Mouse (Mus musculus): ENCODE results near the gene Calu. TPM values are rescaled to one million over a fixed set of nuclear protein-coding genes. Genes with fewer than 3 reads are reported as not detected.
"Not testable (repeated sequence)": the region's sequence is repeated elsewhere in the genome, so short reads cannot be mapped to it uniquely, and the experiment has no call there.

Calu gene
- polyA plus RNA-seq, 1 experiment from 2014 or later, result 575 TPM

DNA sequence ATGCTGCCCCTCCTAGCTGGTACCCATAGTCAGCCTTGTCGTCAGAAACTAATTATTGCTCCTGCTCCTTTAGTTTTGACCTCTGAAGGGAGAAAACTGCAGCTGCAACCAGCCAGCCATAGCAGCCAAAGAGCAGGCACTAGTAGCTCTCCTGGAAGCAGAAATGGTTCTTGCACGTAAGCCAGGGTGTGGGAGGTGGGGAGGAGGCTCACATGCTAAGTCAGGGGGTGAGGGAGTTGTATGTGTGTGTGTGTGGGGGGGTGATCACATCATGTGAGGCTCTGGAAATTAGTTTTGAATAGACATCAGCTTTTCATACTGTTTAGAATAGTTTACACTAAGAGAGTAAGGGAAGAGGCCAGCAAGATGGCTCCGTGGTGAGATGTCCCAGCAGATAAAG lies 29.9 kb upstream of the Calu start:
- DNase-seq (ENCODE audit: low spot score) (no peak), ATAC-seq (ENCODE audit: low read depth) (no peak)
- no peaks in the 10 kb centered on the region for H3K9me3 ChIP-seq (ENCODE audit: control insufficient read depth, low read length)
- H3K4me2 ChIP-seq (ENCODE audit: low read depth, low read length), result no peak overlapping the region
- no peak overlapping the region for H3K27ac ChIP-seq (replicated peaks; ENCODE audit: low read depth, low read length)
- H3K36me3 ChIP-seq (ENCODE audit: control insufficient read depth, insufficient read depth, low read length), result no peaks in the 10 kb centered on the region
- 60% methylated on average over 3 of the region's 3 CpGs for whole genome bisulfite sequencing
- no peaks in the 10 kb centered on the region for H3K27me3 ChIP-seq (replicated peaks; ENCODE audit: control insufficient read depth, insufficient read depth, low read length)
- H3K9ac ChIP-seq (ENCODE audit: low read depth, low read length), result no peak overlapping the region
- H3K4me1 ChIP-seq (ENCODE audit: control insufficient read depth, insufficient read depth, low read length), result no peaks in the 10 kb centered on the region
- no peak overlapping the region for H3K4me3 ChIP-seq (ENCODE audit: low read depth, low read length)

DNA sequence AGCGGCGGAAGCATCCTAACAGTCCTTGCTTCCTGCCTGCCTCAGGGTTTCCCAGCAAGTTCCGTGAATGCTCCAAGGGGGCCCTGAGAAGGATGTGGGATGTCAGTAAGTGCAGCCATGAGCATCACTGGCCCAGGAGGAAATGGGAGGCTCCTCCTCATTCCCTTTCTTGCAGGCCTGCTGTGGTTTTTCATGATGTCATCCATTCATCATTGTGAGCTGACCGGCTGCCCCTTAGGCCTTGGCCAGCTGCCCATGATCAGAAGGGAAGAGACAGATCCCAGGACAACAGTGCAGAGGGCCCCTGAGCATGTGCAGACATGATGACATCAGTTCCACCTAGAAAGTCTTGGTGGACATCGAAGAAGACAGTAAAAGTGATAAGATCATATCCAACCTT lies 29.0 kb upstream of the Calu start, which contains the start of gene Fam71f1:
TSS of gene Fam71f1 (plus strand) at position 262 of the 400 bp plus-strand sequence.
- H3K36me3 ChIP-seq (ENCODE audit: control insufficient read depth, insufficient read depth, low read length), result no peaks in the 10 kb centered on the region
- H3K4me3 ChIP-seq (ENCODE audit: low read depth, low read length), result no peak within 1 kb of the TSS
- DNase-seq (ENCODE audit: low spot score) (peak; percentile 58), ATAC-seq (ENCODE audit: low read depth) (0 out of 2 replicates have a peak, but pooled peaks have one; percentile 22)
- no peak within 1 kb of the TSS for H3K27ac ChIP-seq (replicated peaks; ENCODE audit: low read depth, low read length)
- H3K4me1 ChIP-seq (ENCODE audit: control insufficient read depth, insufficient read depth, low read length), result no peaks in the 10 kb centered on the region
- H3K27me3 ChIP-seq (replicated peaks; ENCODE audit: control insufficient read depth, insufficient read depth, low read length), result no peaks in the 10 kb centered on the region
- no peak within 1 kb of the TSS for H3K4me2 ChIP-seq (ENCODE audit: low read depth, low read length)
- no peaks in the 10 kb centered on the region for H3K9me3 ChIP-seq (ENCODE audit: control insufficient read depth, low read length)
- WGBS, result 62% methylated on average over 4 of the region's 5 CpGs
- H3K9ac ChIP-seq (ENCODE audit: low read depth, low read length), result no peak within 1 kb of the TSS

DNA sequence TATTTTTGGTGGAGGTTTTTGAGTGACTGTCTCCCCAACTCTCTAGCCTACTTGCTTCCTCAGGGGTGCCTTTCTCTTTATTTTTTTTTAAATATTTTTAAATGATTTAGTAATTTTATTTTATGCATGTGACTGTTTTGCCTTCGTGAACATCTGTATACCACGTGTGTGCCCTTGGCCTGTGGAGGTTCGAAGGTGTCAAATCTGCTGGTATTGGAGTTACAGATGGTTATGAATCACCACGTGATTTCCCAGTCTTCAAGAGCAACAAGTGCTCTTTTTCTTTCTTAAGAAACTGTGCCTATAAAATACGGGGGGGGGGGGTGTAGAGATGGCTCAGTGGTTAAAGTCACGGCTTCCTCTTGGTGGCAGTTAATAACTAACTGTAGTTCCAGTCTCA lies 26.3 kb upstream of the Calu start:
- Histone ChIP-seq H3K4me1 (ENCODE audit: control insufficient read depth, insufficient read depth, low read length) (no peaks in the 10 kb centered on the region), H3K9ac (ENCODE audit: low read depth, low read length) (no peak overlapping the region), H3K4me2 (ENCODE audit: low read depth, low read length) (no peak overlapping the region), H3K9me3 (ENCODE audit: control insufficient read depth, low read length) (no peaks in the 10 kb centered on the region), H3K27ac (replicated peaks; ENCODE audit: low read depth, low read length) (no peak overlapping the region), H3K36me3 (ENCODE audit: control insufficient read depth, insufficient read depth, low read length) (no peaks in the 10 kb centered on the region), H3K27me3 (replicated peaks; ENCODE audit: control insufficient read depth, insufficient read depth, low read length) (no peaks in the 10 kb centered on the region), H3K4me3 (ENCODE audit: low read depth, low read length) (no peak overlapping the region)
- DNase-seq (ENCODE audit: low spot score) (no peak), ATAC-seq (ENCODE audit: low read depth) (no peak)
- 59% methylated on average over 6 of the region's 6 CpGs for WGBS

DNA sequence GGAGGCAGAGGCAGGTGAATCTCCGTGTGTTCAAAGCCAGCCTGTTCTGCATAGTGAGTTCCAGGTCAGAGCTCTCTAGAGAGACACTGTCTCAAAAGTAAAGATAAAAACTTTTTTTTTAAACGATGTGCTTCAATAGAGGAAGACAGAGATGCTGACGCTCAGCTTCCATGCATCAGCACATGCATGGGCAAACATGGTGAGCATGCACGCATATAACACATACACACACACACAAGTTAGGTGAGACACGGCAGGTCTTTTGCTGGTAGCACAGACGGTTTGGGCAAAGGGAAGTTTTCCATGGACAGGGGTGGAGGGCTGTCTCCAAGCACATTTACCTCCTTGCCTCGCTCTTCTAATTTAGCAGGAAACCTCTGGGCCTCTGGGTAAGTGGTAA lies 25.7 kb upstream of the Calu start:
- Histone ChIP-seq H3K27ac (replicated peaks; ENCODE audit: low read depth, low read length) (no peak overlapping the region), H3K9ac (ENCODE audit: low read depth, low read length) (no peak overlapping the region), H3K27me3 (replicated peaks; ENCODE audit: control insufficient read depth, insufficient read depth, low read length) (no peaks in the 10 kb centered on the region), H3K36me3 (ENCODE audit: control insufficient read depth, insufficient read depth, low read length) (no peaks in the 10 kb centered on the region), H3K4me2 (ENCODE audit: low read depth, low read length) (no peak overlapping the region), H3K9me3 (ENCODE audit: control insufficient read depth, low read length) (no peaks in the 10 kb centered on the region), H3K4me3 (ENCODE audit: low read depth, low read length) (no peak overlapping the region), H3K4me1 (ENCODE audit: control insufficient read depth, insufficient read depth, low read length) (no peaks in the 10 kb centered on the region)
- WGBS, result 87% methylated on average over 7 of the region's 7 CpGs
- ATAC-seq (ENCODE audit: low read depth) (no peak), DNase-seq (ENCODE audit: low spot score) (no peak)

DNA sequence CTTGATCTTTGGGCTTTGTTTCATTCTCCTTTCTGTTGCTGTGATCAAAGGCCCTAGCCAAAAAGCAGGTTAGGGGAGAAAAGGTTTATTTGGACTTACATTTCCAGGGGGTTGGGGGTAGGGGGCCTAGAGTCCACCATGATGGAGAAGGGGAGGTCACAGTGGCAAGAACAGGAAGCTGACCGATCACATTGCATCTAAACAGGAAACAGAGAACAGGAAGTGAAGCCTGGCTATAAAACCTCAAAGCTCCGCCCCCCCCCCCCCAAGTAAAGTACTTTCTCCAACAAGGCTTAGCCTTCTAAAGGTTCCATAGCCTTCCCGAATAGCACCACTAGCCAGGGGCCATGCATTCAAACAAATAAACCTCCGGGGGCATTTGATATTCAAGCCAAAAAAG lies 25.1 kb upstream of the Calu start:
- Histone ChIP-seq H3K27ac (replicated peaks; ENCODE audit: low read depth, low read length) (no peak overlapping the region), H3K9me3 (ENCODE audit: control insufficient read depth, low read length) (no peaks in the 10 kb centered on the region), H3K9ac (ENCODE audit: low read depth, low read length) (no peak overlapping the region), H3K4me2 (ENCODE audit: low read depth, low read length) (no peak overlapping the region), H3K27me3 (replicated peaks; ENCODE audit: control insufficient read depth, insufficient read depth, low read length) (no peaks in the 10 kb centered on the region), H3K36me3 (ENCODE audit: control insufficient read depth, insufficient read depth, low read length) (no peaks in the 10 kb centered on the region), H3K4me1 (ENCODE audit: control insufficient read depth, insufficient read depth, low read length) (no peaks in the 10 kb centered on the region), H3K4me3 (ENCODE audit: low read depth, low read length) (no peak overlapping the region)
- DNase-seq (ENCODE audit: low spot score), result no peak
- 73% methylated on average over 4 of the region's 4 CpGs for WGBS
- ATAC-seq (ENCODE audit: low read depth), result no peak

DNA sequence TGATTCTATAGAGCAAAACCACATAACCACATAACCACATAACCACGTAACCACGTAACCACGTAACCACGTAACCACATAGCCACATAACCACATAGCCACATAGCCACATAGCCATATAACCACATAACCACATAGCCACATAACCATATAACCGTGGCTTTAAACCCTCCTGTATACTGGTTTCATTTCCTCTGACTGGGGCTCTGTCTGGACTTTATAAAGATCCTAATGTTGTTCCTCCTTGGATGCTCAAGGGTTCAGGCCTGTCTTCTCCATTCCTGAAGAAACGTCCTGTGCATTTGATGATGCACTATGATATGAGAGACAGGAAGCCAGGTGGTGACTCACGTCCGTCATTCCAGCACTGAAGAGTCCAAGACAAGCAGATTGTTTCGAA lies 20.9 kb upstream of the Calu start:
- Histone ChIP-seq H3K9me3 (ENCODE audit: control insufficient read depth, low read length) (no peaks in the 10 kb centered on the region), H3K27me3 (replicated peaks; ENCODE audit: control insufficient read depth, insufficient read depth, low read length) (no peaks in the 10 kb centered on the region), H3K4me2 (ENCODE audit: low read depth, low read length) (no peak overlapping the region), H3K4me1 (ENCODE audit: control insufficient read depth, insufficient read depth, low read length) (no peaks in the 10 kb centered on the region), H3K27ac (replicated peaks; ENCODE audit: low read depth, low read length) (no peak overlapping the region), H3K9ac (ENCODE audit: low read depth, low read length) (no peak overlapping the region), H3K4me3 (ENCODE audit: low read depth, low read length) (no peak overlapping the region), H3K36me3 (ENCODE audit: control insufficient read depth, insufficient read depth, low read length) (no peaks in the 10 kb centered on the region)
- no peak for DNase-seq (ENCODE audit: low spot score)
- no peak for ATAC-seq (ENCODE audit: low read depth)
- WGBS, result 81% methylated on average over 9 of the region's 9 CpGs

DNA sequence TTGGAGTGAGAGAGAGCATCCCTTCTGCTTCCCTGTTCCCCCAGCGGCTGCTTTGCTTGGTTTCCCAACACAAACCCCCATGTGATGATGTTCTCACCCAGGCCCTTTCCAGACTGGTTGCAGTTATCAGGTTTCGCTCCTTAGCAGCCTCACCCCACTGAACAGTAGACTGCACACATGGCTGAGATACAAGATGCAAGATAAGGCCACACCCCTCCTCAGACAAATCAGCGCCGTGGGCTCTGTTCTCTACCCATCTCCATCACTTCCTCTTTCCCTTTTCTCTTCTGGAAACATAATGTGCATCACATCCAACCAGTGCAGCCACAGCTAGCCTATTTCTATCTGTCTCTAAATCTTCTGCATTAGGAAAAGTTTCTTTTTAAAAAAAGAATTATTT lies 18.4 kb upstream of the Calu start:
- Histone ChIP-seq H3K4me1 (ENCODE audit: control insufficient read depth, insufficient read depth, low read length) (no peaks in the 10 kb centered on the region), H3K27ac (replicated peaks; ENCODE audit: low read depth, low read length) (no peak overlapping the region), H3K36me3 (ENCODE audit: control insufficient read depth, insufficient read depth, low read length) (no peaks in the 10 kb centered on the region), H3K4me2 (ENCODE audit: low read depth, low read length) (no peak overlapping the region), H3K4me3 (ENCODE audit: low read depth, low read length) (no peak overlapping the region), H3K27me3 (replicated peaks; ENCODE audit: control insufficient read depth, insufficient read depth, low read length) (0 out of 2 replicates have a peak, but pooled peaks cover 2% of the 10 kb centered on the region), H3K9ac (ENCODE audit: low read depth, low read length) (no peak overlapping the region), H3K9me3 (ENCODE audit: control insufficient read depth, low read length) (no peaks in the 10 kb centered on the region)
- ATAC-seq (ENCODE audit: low read depth) (no peak), DNase-seq (ENCODE audit: low spot score) (no peak)
- 63% methylated on average over 4 of the region's 4 CpGs for WGBS

DNA sequence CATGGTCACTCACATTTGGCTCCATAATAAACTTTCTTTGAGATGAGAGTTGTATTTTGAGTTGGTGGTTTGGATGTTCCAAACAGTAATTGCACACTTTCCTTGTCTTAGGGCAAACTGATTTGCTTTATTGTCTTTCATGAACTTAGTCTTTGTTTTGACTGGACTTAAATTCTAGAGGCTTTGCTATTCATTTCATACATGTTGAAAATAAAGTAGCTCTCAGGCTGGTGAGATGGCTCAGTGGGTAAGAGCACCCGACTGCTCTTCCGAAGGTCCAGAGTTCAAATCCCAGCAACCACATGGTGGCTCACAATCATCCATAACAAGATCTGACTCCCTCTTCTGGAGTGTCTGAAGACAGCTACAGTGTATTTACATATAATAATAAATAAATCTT lies 1.4 kb upstream of the Calu start:
- DNase-seq (ENCODE audit: low spot score); H3K36me3 ChIP-seq (ENCODE audit: control insufficient read depth, insufficient read depth, low read length); H3K4me3 ChIP-seq (ENCODE audit: low read depth, low read length); H3K27ac ChIP-seq (replicated peaks; ENCODE audit: low read depth, low read length); H3K27me3 ChIP-seq (replicated peaks; ENCODE audit: control insufficient read depth, insufficient read depth, low read length); ATAC-seq (ENCODE audit: low read depth); H3K9ac ChIP-seq (ENCODE audit: low read depth, low read length); H3K9me3 ChIP-seq (ENCODE audit: control insufficient read depth, low read length); H3K4me2 ChIP-seq (ENCODE audit: low read depth, low read length): not testable (repeated sequence)
- peaks cover 21% of the 10 kb centered on the region for H3K4me1 ChIP-seq (ENCODE audit: control insufficient read depth, insufficient read depth, low read length)
- 98% methylated on average over 2 of the region's 2 CpGs for WGBS

DNA sequence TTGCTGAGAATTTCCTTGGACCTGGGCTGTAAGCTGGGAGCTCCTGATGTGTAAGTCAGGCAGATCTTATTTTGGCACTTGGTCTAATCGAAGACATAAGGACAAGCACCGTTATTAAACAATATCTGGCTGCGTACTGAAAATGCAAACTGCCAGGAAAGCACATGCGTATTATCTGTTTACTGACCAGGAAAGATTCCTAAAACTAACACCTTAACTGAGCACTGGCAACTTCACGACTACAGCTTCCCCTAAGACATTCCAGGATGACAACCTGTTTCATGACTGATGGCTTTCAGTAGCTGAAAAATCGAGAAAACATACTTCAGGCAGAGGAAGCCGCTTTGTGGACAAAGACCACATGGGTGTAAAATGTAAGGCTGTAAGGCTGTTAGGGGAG lies 680 bp upstream of the Calu start:
- Histone ChIP-seq H3K27me3 (replicated peaks; ENCODE audit: control insufficient read depth, insufficient read depth, low read length) (no peaks in the 10 kb centered on the region), H3K9ac (ENCODE audit: low read depth, low read length) (peak overlapping the region; percentile 98), H3K36me3 (ENCODE audit: control insufficient read depth, insufficient read depth, low read length) (no peaks in the 10 kb centered on the region), H3K4me1 (ENCODE audit: control insufficient read depth, insufficient read depth, low read length) (peaks cover 21% of the 10 kb centered on the region), H3K9me3 (ENCODE audit: control insufficient read depth, low read length) (no peaks in the 10 kb centered on the region), H3K4me2 (ENCODE audit: low read depth, low read length) (peak overlapping the region; percentile 64), H3K27ac (replicated peaks; ENCODE audit: low read depth, low read length) (peak overlapping the region; percentile 92), H3K4me3 (ENCODE audit: low read depth, low read length) (peak overlapping the region; percentile 91)
- DNase-seq (ENCODE audit: low spot score) (no peak), ATAC-seq (ENCODE audit: low read depth) (no peak)
- 33% methylated on average over 7 of the region's 7 CpGs for WGBS

All from embryonic facial prominence, embryonic 14.5 days (tissue).